Comparison of ENCODE assay signal across 8 mouse cellular contexts in genomic region chr17:73072286-73072685, GRCm38 (mm10). TPM values are rescaled to one million over a fixed set of nuclear protein-coding genes. Genes with fewer than 3 reads are reported as not detected.
A peak's percentile ranks its signal among the peaks of the same experiment; 100 is the strongest.
DNase-seq lines count a peak whose midpoint lies in the region; ATAC-seq lines count a peak whose summit lies in the region.

No protein-coding gene starts in this region.

- H3K4me2 ChIP-seq in hindbrain, embryonic 14.5 days (replicated peaks): no peak overlapping the region
- no peak overlapping the region for H3K4me2 ChIP-seq in forebrain, embryonic 12.5 days

- 55% methylated on average over 8 of the region's 8 CpGs for whole genome bisulfite sequencing in hindbrain, embryonic 14.5 days
- WGBS in forebrain, embryonic 12.5 days: 78% methylated on average over 8 of the region's 8 CpGs

- H3K9ac ChIP-seq in hindbrain, embryonic 14.5 days: no peak overlapping the region
- no peak overlapping the region for H3K9ac ChIP-seq in forebrain, embryonic 12.5 days

- no peak overlapping the region for H3K4me3 ChIP-seq in hindbrain, embryonic 14.5 days (replicated peaks; ENCODE audit: low read length)
- H3K4me3 ChIP-seq in forebrain, embryonic 12.5 days (replicated peaks): no peak overlapping the region

- peaks cover 9% of the 10 kb centered on the region; the same call in 1 of the 2 replicates for H3K4me1 ChIP-seq in hindbrain, embryonic 14.5 days (replicated peaks; ENCODE audit: control insufficient read depth, insufficient read depth, low read length)
- H3K4me1 ChIP-seq in forebrain, embryonic 12.5 days: no peaks in the 10 kb centered on the region

- intact Hi-C loops in gastrocnemius, postnatal 14 days (cut with DNase I; ENCODE audit: low total_unique reads): no loop called here

- H3K27me3 ChIP-seq in hindbrain, embryonic 14.5 days (ENCODE audit: control insufficient read depth, insufficient read depth, low read length): no peaks in the 10 kb centered on the region
- H3K27me3 ChIP-seq in forebrain, embryonic 12.5 days: no peaks in the 10 kb centered on the region

- no peak overlapping the region for H3K27ac ChIP-seq in hindbrain, embryonic 14.5 days
- no peak overlapping the region for H3K27ac ChIP-seq in forebrain, embryonic 12.5 days

- no peak for ATAC-seq in hindbrain, embryonic 14.5 days (ENCODE audit: low FRiP score)
- no peak for ATAC-seq in forebrain, embryonic 12.5 days (ENCODE audit: low FRiP score)

- no peaks in the 10 kb centered on the region for H3K9me3 ChIP-seq in hindbrain, embryonic 14.5 days (ENCODE audit: control insufficient read depth, low read length)
- no peaks in the 10 kb centered on the region for H3K9me3 ChIP-seq in forebrain, embryonic 12.5 days

- DNase-seq in embryo, embryonic 9.5 days (ENCODE audit: extremely low spot score): peak; percentile 67
- peak; percentile 23 for DNase-seq in gastrocnemius, postnatal 14 days
- DNase-seq in kidney, adult 18-20 months: peak; percentile 39
- DNase-seq in lung, postnatal 10 days: peak; percentile 91
- DNase-seq in hindbrain, embryonic 14.5 days (ENCODE audit: low spot score): no peak
- no peak for DNase-seq in thymus, postnatal 4 days
- no peak for DNase-seq in thymus, postnatal 14 days

- H3K36me3 ChIP-seq in hindbrain, embryonic 14.5 days (replicated peaks; ENCODE audit: control insufficient read depth, insufficient read depth): no peaks in the 10 kb centered on the region
- H3K36me3 ChIP-seq in forebrain, embryonic 12.5 days (replicated peaks): no peaks in the 10 kb centered on the region

RNA-seq across cellular contexts. Expression of gene Lclat1, which starts 35.5 kb away (rescaled TPM):
- total RNA-seq in gastrocnemius, postnatal 14 days (2021): 10 to 100 TPM; 10.8 to 11.7 TPM
- polyA plus RNA-seq in hindbrain, embryonic 14.5 days (2014; fragmentation: Nextera tagmentation; extraction: Ambion mirVana): 21.2 and 26.6 TPM in 2 replicates
- polyA plus RNA-seq in forebrain, embryonic 12.5 days (2016; fragmentation: Nextera tagmentation; extraction: Ambion mirVana): 9.8 and 10.8 TPM in 2 replicates

Comparison
In these comparisons a context has a peak if more than half of its experiments do, and no peak if none do; other contexts are left out.
1. DNase-seq: peak in embryo, embryonic 9.5 days (single experiment), gastrocnemius, postnatal 14 days (single experiment), kidney, adult 18-20 months (single experiment) and lung, postnatal 10 days (single experiment); none in hindbrain, embryonic 14.5 days (single experiment), thymus, postnatal 4 days (single experiment) and thymus, postnatal 14 days (single experiment).